Mouse (Mus musculus) left cerebral cortex, postnatal 14 days (tissue): ENCODE measurements at regions not wholly inside any gene's neighbourhood (a gene's known extent, or its start where the extent isn't known, plus 50 kb on each side); places are given as distances from the start of the nearest gene placed in this dataset.

Experiments
- DNase-seq, 2 experiments: peaks; one replicate each; pipeline ENCODE4 v3.0.0; 2021 to 2022; ENCODE audit warnings: low spot score in 2 of 2, mixed read lengths in 1 of 2
- intact Hi-C: fragments of 180-260 bp; cut with DNase I; formaldehyde crosslinking; loops from one replicate; pipeline ENCODE4 v1.15.1; 2025

GRCm38 (mm10) chr5:148454200-148454599, 54.5 kb upstream of the Slc7a1 start:
- intact Hi-C loops = loop anchor here (5.0 kb wide), 1 partner anchor 338 kb away; no protein-coding TSS in a partner anchor
- no peak for DNase-seq

GRCm38 (mm10) chr5:148453776-148454175, 54.1 kb upstream of the Slc7a1 start:
- DNase-seq = peak; percentile 63 to 72
- intact Hi-C loops = loop anchor here (5.0 kb wide), 1 partner anchor 339 kb away; no protein-coding TSS in a partner anchor

GRCm38 (mm10) chr5:148452909-148453632, 53.4 kb upstream of the Slc7a1 start:
- intact Hi-C loops = loop anchor here (5.0 kb wide), 1 partner anchor 339 kb away; no protein-coding TSS in a partner anchor
- no peak for DNase-seq

- DNase-seq = peak; percentile 34 to 58
- intact Hi-C loops = loop anchor here (1.0 to 5.0 kb wide), 2 partner anchors 120 to 340 kb away; no protein-coding TSS in a partner anchor
Observed at GRCm38 (mm10) chr5:148451811-148452210, 52.1 kb upstream of the Slc7a1 start.

- intact Hi-C loops = loop anchor here (1.0 to 5.0 kb wide), 2 partner anchors 119 to 341 kb away; no protein-coding TSS in a partner anchor
Observed at GRCm38 (mm10) chr5:148450924-148451323, 51.2 kb upstream of the Slc7a1 start.

More at GRCm38 (mm10) chr5:148450924-148451323, 51.2 kb upstream of the Slc7a1 start:
- DNase-seq = peak; percentile 43 to 64
